Mouse (Mus musculus) urinary bladder, postnatal 14 days (tissue): ENCODE measurements at regions not wholly inside any gene's neighbourhood (a gene's known extent, or its start where the extent isn't known, plus 50 kb on each side); places are given as distances from the start of the nearest gene placed in this dataset.

Experiments
- DNase-seq: peaks from one replicate; pipeline ENCODE4 v3.0.0; 2021; ENCODE audit warnings: low spot score

- no peak for DNase-seq
Measured at GRCm38 (mm10) chr19:6645912-6646311, 103.1 kb upstream of the Slc22a12 start.

- DNase-seq, result no peak
Measured at GRCm38 (mm10) chr19:6644871-6645270, 102.0 kb upstream of the Slc22a12 start.

- no peak for DNase-seq
Measured at GRCm38 (mm10) chr19:6639681-6640080, 96.8 kb upstream of the Slc22a12 start.

- DNase-seq, result no peak
Measured at GRCm38 (mm10) chr19:6633400-6633799, 90.6 kb upstream of the Slc22a12 start.

GRCm38 (mm10) chr19:6631817-6632216, 89.0 kb upstream of the Slc22a12 start:
- DNase-seq, result no peak

- DNase-seq, result no peak
Measured at GRCm38 (mm10) chr19:6630613-6630940, 87.7 kb upstream of the Slc22a12 start.

GRCm38 (mm10) chr19:6629911-6630612, 87.2 kb upstream of the Slc22a12 start:
- no peak for DNase-seq

GRCm38 (mm10) chr19:6625574-6625973, 82.7 kb upstream of the Slc22a12 start:
- DNase-seq, result no peak

- no peak for DNase-seq
Measured at GRCm38 (mm10) chr19:6621023-6621422, 78.2 kb upstream of the Slc22a12 start.

- DNase-seq, result no peak
Measured at GRCm38 (mm10) chr19:6619546-6619945, 76.7 kb upstream of the Slc22a12 start.

GRCm38 (mm10) chr19:6616659-6617058, 73.8 kb upstream of the Slc22a12 start:
- DNase-seq, result no peak

GRCm38 (mm10) chr19:6612441-6612840, 69.6 kb upstream of the Slc22a12 start:
- DNase-seq, result no peak

GRCm38 (mm10) chr19:6611921-6612320, 69.1 kb upstream of the Slc22a12 start:
- no peak for DNase-seq

GRCm38 (mm10) chr19:6610715-6611114, 67.9 kb upstream of the Slc22a12 start:
- DNase-seq, result no peak

- no peak for DNase-seq
Measured at GRCm38 (mm10) chr19:6610051-6610450, 67.2 kb upstream of the Slc22a12 start.

- no peak for DNase-seq
Measured at GRCm38 (mm10) chr19:6607501-6607900, 64.7 kb upstream of the Slc22a12 start.

GRCm38 (mm10) chr19:6606667-6607066, 63.8 kb upstream of the Slc22a12 start:
- no peak for DNase-seq

GRCm38 (mm10) chr19:6604702-6605101, 61.9 kb upstream of the Slc22a12 start:
- no peak for DNase-seq

- DNase-seq, result no peak
Measured at GRCm38 (mm10) chr19:6600873-6601530, 58.2 kb upstream of the Slc22a12 start.

- no peak for DNase-seq
Measured at GRCm38 (mm10) chr19:6599281-6599680, 56.4 kb upstream of the Slc22a12 start.

- DNase-seq, result no peak
Measured at GRCm38 (mm10) chr19:6598186-6598585, 55.4 kb upstream of the Slc22a12 start.

- no peak for DNase-seq
Measured at GRCm38 (mm10) chr19:6595801-6596200, 53.0 kb upstream of the Slc22a12 start.
